Mouse (Mus musculus) midbrain, embryonic 11.5 days (tissue): Measurements from ENCODE around the gene Cemip. TPM values are rescaled to one million over a fixed set of nuclear protein-coding genes. Genes with fewer than 3 reads are reported as not detected.

Source experiments
- ATAC-seq: fragments of 200-750 bp; cut with Nextera tagmentation; 2 replicates; pipeline ENCODE4 v1.8.0; 2017; ENCODE audit warnings: moderate TSS enrichment, moderate library complexity; ENCODE audit not compliant: low FRiP score
- DNase-seq: peaks from one replicate; pipeline ENCODE4 v3.0.0; 2015; ENCODE audit warnings: low spot score; ENCODE audit errors: missing footprints
- H3K27ac ChIP-seq: fragments of 300-500 bp; sonication (generic); 2 replicates; pipeline ENCODE4 v1.5.1; 2014; ENCODE audit warnings: low read depth, low read length
- H3K27me3 ChIP-seq: fragments of 300-500 bp; sonication (generic); 2 replicates; pipeline ENCODE4 v1.6.1; 2014; ENCODE audit warnings: mild to moderate bottlenecking, low read length, moderate library complexity, mixed read lengths; ENCODE audit not compliant: control insufficient read depth, insufficient read depth
- H3K36me3 ChIP-seq: fragments of 300-500 bp; sonication (generic); 2 replicates; pipeline ENCODE4 v1.6.1; 2014; ENCODE audit warnings: mild to moderate bottlenecking, low read length, moderate library complexity, mixed read lengths; ENCODE audit not compliant: control insufficient read depth, insufficient read depth
- H3K4me1 ChIP-seq: fragments of 300-500 bp; sonication (generic); 2 replicates; pipeline ENCODE4 v1.6.1; 2014; ENCODE audit warnings: low read length; ENCODE audit not compliant: control insufficient read depth, insufficient read depth
- H3K4me2 ChIP-seq: fragments of 300-500 bp; sonication (generic); 2 replicates; pipeline ENCODE4 v1.6.1; 2014; ENCODE audit warnings: mild to moderate bottlenecking, moderate library complexity
- H3K4me3 ChIP-seq: fragments of 300-500 bp; sonication (generic); 2 replicates; pipeline ENCODE4 v1.5.1; 2014; ENCODE audit warnings: low read depth, low read length
- H3K9ac ChIP-seq: fragments of 300-500 bp; sonication (generic); 2 replicates; pipeline ENCODE4 v1.6.1; 2014; ENCODE audit warnings: low read length
- H3K9me3 ChIP-seq: fragments of 300-500 bp; sonication (generic); 2 replicates; pipeline ENCODE4 v1.6.1; 2016; ENCODE audit warnings: low read length; ENCODE audit not compliant: control insufficient read depth
- WGBS: fragments of 180-500 bp; shearing (Covaris S2); extraction: QIAGEN DNeasy Blood & Tissue Kit; methylation state at CpG from one replicate; pipeline ENCODE4 v1.1.7; 2014; 5-methylcytosine and 5-hydroxymethylcytosine counted together
- polyA plus RNA-seq: library from polyadenylated mRNA; unstranded; fragments of >200 nt; fragmentation: Nextera tagmentation; extraction: Ambion mirVana; gene quantifications from 2 replicates; pipeline ENCODE4 v1.2.1, GENCODE M21; 2014

Cemip gene
- polyA plus RNA-seq, 1 experiment from 2014 or later: 0.63 TPM

- Histone ChIP-seq H3K36me3 (no peaks in the 10 kb centered on the region), H3K4me1 (no peaks in the 10 kb centered on the region), H3K4me2 (no peak overlapping the region), H3K9me3 (no peaks in the 10 kb centered on the region), H3K4me3 (no peak overlapping the region), H3K9ac (no peak overlapping the region), H3K27me3 (no peaks in the 10 kb centered on the region), H3K27ac (no peak overlapping the region)
- no peak for ATAC-seq
- DNase-seq: no peak
- 85% methylated on average over 2 of the region's 2 CpGs for WGBS
Measured at GRCm38 (mm10) chr7:83940136-83940535, 146.2 kb downstream of the Cemip start.

GRCm38 (mm10) chr7:83939017-83939721 is 147.1 kb downstream of the Cemip start:
- Histone ChIP-seq H3K36me3 (no peaks in the 10 kb centered on the region), H3K4me3 (no peak overlapping the region), H3K9ac (no peak overlapping the region), H3K4me1 (no peaks in the 10 kb centered on the region), H3K27me3 (no peaks in the 10 kb centered on the region), H3K9me3 (no peaks in the 10 kb centered on the region), H3K27ac (no peak overlapping the region), H3K4me2 (no peak overlapping the region)
- DNase-seq (no peak), ATAC-seq (no peak)
- 76% methylated on average over 3 of the region's 3 CpGs for WGBS

- Histone ChIP-seq H3K4me1 (no peaks in the 10 kb centered on the region), H3K27ac (no peak overlapping the region), H3K9ac (no peak overlapping the region), H3K4me3 (no peak overlapping the region), H3K36me3 (no peaks in the 10 kb centered on the region), H3K4me2 (no peak overlapping the region), H3K9me3 (no peaks in the 10 kb centered on the region), H3K27me3 (no peaks in the 10 kb centered on the region)
- DNase-seq: no peak
- 82% methylated on average over 3 of the region's 3 CpGs for WGBS
- no peak for ATAC-seq
Measured at GRCm38 (mm10) chr7:83921637-83922036, 164.7 kb downstream of the Cemip start.

- H3K36me3 ChIP-seq: no peaks in the 10 kb centered on the region
- no peak for ATAC-seq
- no peak overlapping the region for H3K4me3 ChIP-seq
- no peaks in the 10 kb centered on the region for H3K9me3 ChIP-seq
- no peak overlapping the region for H3K9ac ChIP-seq
- no peak for DNase-seq
- no peak overlapping the region for H3K27ac ChIP-seq
- 89% methylated on average over 4 of the region's 4 CpGs for WGBS
- no peak overlapping the region for H3K4me2 ChIP-seq
- H3K4me1 ChIP-seq: no peaks in the 10 kb centered on the region
- H3K27me3 ChIP-seq: no peaks in the 10 kb centered on the region
Measured at GRCm38 (mm10) chr7:83920241-83920640, 166.1 kb downstream of the Cemip start.

GRCm38 (mm10) chr7:83914566-83914965 is 171.7 kb downstream of the Cemip start:
- Histone ChIP-seq H3K4me1 (no peaks in the 10 kb centered on the region), H3K9me3 (no peaks in the 10 kb centered on the region), H3K27ac (no peak overlapping the region), H3K4me3 (no peak overlapping the region), H3K9ac (no peak overlapping the region), H3K4me2 (no peak overlapping the region), H3K36me3 (no peaks in the 10 kb centered on the region), H3K27me3 (no peaks in the 10 kb centered on the region)
- ATAC-seq (no peak), DNase-seq (peak; percentile 97)
- 0% methylated on average over 3 of the region's 3 CpGs for WGBS

GRCm38 (mm10) chr7:83913995-83914394 is 172.3 kb downstream of the Cemip start:
- H3K4me1 ChIP-seq: no peaks in the 10 kb centered on the region
- ATAC-seq (no peak), DNase-seq (no peak)
- no peak overlapping the region for H3K9ac ChIP-seq
- no peak overlapping the region for H3K27ac ChIP-seq
- H3K4me3 ChIP-seq: no peak overlapping the region
- no peak overlapping the region for H3K4me2 ChIP-seq
- no peaks in the 10 kb centered on the region for H3K9me3 ChIP-seq
- 86% methylated on average over 9 of the region's 9 CpGs for WGBS
- no peaks in the 10 kb centered on the region for H3K27me3 ChIP-seq
- no peaks in the 10 kb centered on the region for H3K36me3 ChIP-seq

- no peak for DNase-seq
- ATAC-seq: no peak
- Histone ChIP-seq H3K4me3 (no peak overlapping the region), H3K9me3 (no peaks in the 10 kb centered on the region), H3K9ac (no peak overlapping the region), H3K4me2 (no peak overlapping the region), H3K27me3 (no peaks in the 10 kb centered on the region), H3K27ac (no peak overlapping the region), H3K36me3 (no peaks in the 10 kb centered on the region), H3K4me1 (no peaks in the 10 kb centered on the region)
- 87% methylated on average over 6 of the region's 6 CpGs for WGBS
Measured at GRCm38 (mm10) chr7:83913405-83913932, 172.8 kb downstream of the Cemip start.

GRCm38 (mm10) chr7:83911909-83912308 is 174.4 kb downstream of the Cemip start:
- 81% methylated on average over 3 of the region's 3 CpGs for WGBS
- Histone ChIP-seq H3K4me2 (no peak overlapping the region), H3K4me1 (no peaks in the 10 kb centered on the region), H3K36me3 (no peaks in the 10 kb centered on the region), H3K4me3 (no peak overlapping the region), H3K27ac (no peak overlapping the region), H3K9me3 (no peaks in the 10 kb centered on the region), H3K9ac (no peak overlapping the region), H3K27me3 (no peaks in the 10 kb centered on the region)
- DNase-seq (no peak), ATAC-seq (no peak)

GRCm38 (mm10) chr7:83904831-83905230 is 181.5 kb downstream of the Cemip start:
- H3K27me3 ChIP-seq: no peaks in the 10 kb centered on the region
- 87% methylated on average over 3 of the region's 3 CpGs for WGBS
- no peak overlapping the region for H3K9ac ChIP-seq
- no peaks in the 10 kb centered on the region for H3K36me3 ChIP-seq
- ATAC-seq: no peak
- H3K4me2 ChIP-seq: no peak overlapping the region
- H3K4me3 ChIP-seq: no peak overlapping the region
- H3K27ac ChIP-seq: no peak overlapping the region
- no peaks in the 10 kb centered on the region for H3K4me1 ChIP-seq
- no peaks in the 10 kb centered on the region for H3K9me3 ChIP-seq
- DNase-seq: no peak
